Mouse (Mus musculus) spleen, adult 2 months (tissue): ENCODE data around the gene Rcc2.

Experiments used
- CTCF ChIP-seq: fragments of 200-500 bp; IDR thresholded peaks from 2 replicates; pipeline ENCODE4 v1.5.1; 2011; ENCODE audit warnings: mild to moderate bottlenecking, inconsistent platforms; ENCODE audit not compliant: insufficient read depth, insufficient read length, insufficient replicate concordance; ENCODE audit errors: extremely low read depth
- POLR2A ChIP-seq: fragments of 200-500 bp; IDR thresholded peaks from 2 replicates; pipeline ENCODE4 v1.6.1; 2011; ENCODE audit warnings: low read depth, low read length, inconsistent platforms

DNA sequence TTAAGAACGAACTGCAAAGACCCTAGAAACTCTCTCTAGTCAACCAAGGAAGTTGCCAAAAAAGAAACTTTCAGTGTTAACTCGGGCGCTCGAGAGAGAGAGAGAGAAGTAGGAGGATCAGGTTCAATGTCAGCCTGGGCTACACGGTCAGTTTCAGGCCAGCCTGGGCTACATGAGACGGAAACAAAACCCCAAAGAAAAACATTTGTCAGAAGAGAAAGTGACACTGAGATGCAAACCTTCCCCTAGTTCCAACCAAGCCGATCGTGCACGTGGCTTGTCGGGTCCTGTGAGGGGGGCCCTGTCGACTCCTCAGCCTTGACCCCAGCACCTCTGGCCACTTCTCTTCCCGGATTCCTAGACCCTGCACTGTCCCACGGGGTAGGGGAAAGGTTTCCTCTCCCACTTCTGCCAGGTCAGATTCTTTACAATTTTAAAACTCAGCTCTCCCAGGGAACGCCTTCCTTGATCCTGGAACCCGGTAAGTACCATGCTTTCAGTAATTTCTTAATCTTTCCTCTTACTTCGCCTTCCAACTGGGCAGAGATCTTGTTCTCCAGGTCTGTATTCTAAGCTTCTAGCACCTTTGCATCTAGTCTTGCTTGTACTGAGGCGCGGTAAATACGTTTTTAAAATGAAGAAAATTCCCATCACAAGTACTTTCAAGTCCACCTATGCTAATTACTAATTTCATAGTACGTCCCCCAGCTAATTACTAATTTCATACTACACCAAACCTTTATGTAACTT, at the start of gene Rcc2:
- TF ChIP-seq POLR2A = no peak
- TF ChIP-seq CTCF = no peak
